Mouse (Mus musculus) gonadal fat pad, adult 2 months (tissue): ENCODE data around the gene Grin3b. TPM values are rescaled to one million over a fixed set of nuclear protein-coding genes. Genes with fewer than 3 reads are reported as not detected.

Experiments
- DNase-seq: peaks from one replicate; pipeline ENCODE4 v3.0.0-alpha.2; 2012; ENCODE audit warnings: low read depth
- polyA plus RNA-seq: library from polyadenylated mRNA; depleted of rRNA; stranded (reverse); fragments of >200 nt; gene quantifications from 2 replicates; pipeline ENCODE4 v1.2.3, GENCODE M21; 2012; rRNA removed

Gene Grin3b
- polyA plus RNA-seq, 1 experiment = 0.46 TPM

GRCm38 (mm10) chr10:80017361-80017760 lies 46.8 kb downstream of the Grin3b start:
- no peak for DNase-seq

GRCm38 (mm10) chr10:80017771-80018170 lies 47.3 kb downstream of the Grin3b start:
- no peak for DNase-seq

- DNase-seq = no peak
Measured at GRCm38 (mm10) chr10:80018739-80019297, 48.3 kb downstream of the Grin3b start.

- DNase-seq = no peak
Measured at GRCm38 (mm10) chr10:80019471-80020131, 49.1 kb downstream of the Grin3b start.

- DNase-seq = no peak
Measured at GRCm38 (mm10) chr10:80020191-80020590, 49.7 kb downstream of the Grin3b start.

GRCm38 (mm10) chr10:80020603-80021319 lies 50.2 kb downstream of the Grin3b start:
- no peak for DNase-seq

- no peak for DNase-seq
Measured at GRCm38 (mm10) chr10:80021320-80021641, 50.8 kb downstream of the Grin3b start.

- no peak for DNase-seq
Measured at GRCm38 (mm10) chr10:80022164-80022563, 51.6 kb downstream of the Grin3b start.

DNA sequence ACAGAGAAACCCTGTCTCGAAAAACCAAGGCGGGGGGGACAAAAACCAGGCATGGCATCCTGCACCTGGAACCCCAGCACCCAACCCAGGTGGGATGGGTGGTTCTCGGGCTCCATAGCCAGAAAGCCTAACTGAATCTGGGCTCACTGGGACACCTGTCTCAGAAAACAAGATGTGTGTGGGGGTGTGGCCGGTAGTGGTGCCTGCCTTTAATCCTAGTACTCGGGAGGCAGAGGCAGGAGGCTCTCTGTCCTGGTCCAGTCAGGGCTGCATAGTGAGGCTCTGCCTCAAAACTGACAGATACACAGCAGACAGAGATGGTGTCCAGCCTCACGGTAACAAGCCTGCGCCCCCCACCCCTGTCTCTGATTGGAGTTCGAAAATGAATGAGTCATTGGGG lies 52.3 kb downstream of the Grin3b start:
- no peak for DNase-seq

DNA sequence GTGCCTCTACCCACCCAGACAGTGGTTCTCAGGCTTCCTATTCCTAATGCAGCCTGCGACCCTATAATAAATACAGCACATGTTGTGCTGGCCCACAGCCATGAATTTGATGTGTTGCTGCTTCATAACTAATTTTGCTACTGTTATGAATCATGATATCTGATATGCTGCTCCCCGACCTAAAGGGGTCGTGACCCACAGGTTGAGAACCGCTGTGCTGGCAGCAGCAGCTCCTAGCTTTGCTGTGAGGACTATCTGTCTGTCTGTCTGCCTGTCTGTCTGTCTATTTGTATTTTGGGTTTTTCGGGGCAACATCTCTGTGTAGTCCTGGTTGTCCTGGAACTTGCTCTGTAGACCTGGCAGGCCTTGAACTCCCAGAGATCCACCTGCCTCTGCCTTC lies 53.2 kb downstream of the Grin3b start:
- DNase-seq = no peak

DNA sequence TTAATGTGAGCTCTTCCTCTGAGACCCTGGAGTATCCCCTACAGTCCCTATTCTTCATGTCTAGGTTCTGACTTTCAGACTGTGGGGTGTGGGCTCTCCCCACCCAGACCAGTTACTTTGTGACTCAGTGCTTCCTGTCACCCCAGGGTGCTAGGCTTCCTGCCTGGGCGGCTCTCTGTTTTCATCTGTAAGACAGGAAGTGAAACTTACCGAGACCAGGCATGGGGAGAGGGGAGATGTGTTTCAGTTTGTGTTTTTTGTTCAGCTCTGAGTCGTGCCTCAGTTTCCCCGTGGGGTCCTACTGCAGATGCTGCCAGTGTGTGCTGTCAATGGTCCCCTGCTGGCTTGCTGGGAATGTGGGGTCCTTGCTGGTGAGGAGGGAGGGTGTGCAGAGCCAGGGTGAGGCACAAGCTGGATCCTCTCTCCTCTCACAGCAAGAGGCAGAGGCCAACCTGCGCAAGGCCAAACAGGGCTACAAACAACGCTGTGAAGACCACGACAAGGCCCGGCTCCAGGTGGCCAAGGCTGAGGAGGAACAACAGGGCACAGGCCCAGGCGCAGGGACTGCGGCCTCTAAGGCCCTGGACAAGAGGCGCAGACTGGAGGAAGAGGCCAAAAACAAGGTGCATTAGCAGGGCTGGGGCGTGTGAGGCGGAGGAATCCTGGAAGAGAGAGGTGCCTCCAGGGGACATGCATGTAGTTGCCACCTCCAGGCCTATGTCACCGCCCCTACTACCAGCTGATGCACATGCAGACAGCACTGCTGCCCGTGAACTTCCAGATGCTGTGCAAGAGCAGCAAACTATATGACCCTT lies 53.9 kb downstream of the Grin3b start:
- DNase-seq = no peak

DNA sequence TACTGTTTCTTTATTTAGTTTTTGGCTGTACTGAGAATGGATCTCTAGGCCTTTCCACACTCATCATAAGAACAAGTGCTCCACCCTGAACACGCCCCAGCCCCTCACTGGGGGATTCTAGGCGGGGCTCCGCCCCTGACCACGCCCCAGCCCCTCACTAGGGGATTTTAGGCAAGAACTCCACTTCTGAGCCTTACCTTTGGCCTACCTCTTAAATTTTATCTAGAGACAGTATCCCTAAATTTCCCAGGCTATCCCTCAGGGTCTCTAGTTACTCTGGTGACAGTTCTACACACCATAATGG lies 54.5 kb downstream of the Grin3b start:
- DNase-seq = no peak

DNA sequence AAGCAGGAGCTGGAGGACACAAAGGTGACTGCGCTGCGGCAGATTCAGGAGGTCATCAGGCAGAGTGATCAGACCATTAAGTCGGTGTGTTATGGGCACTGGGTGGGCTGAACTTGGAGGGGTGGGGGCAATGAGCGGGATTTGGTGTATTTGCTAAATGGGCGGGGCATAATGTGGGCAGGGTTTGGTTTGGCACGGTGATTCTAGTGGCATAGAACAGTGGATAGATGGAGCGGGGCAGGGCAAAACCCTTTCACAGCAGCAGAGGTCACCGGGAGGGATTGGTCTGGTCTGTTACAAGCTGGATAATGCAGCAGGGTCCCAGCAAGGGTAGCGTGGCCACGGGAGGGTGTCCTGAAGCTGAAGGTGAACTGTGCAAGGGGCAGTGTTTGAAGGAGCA lies 54.9 kb downstream of the Grin3b start:
- no peak for DNase-seq

GRCm38 (mm10) chr10:80025889-80026288 lies 55.4 kb downstream of the Grin3b start:
- DNase-seq = no peak

Other genes starting within 250 kb of the Grin3b start
- 39.4 and 48.1 TPM in 2 replicates for gene Polrmt, start 224.1 kb upstream of the Grin3b start, polyA plus RNA-seq
- gene Fgf22, start 215.6 kb upstream of the Grin3b start, polyA plus RNA-seq = not detected in 2 replicates
- 80.0 and 102 TPM in 2 replicates for gene Rnf126, start 203.8 kb upstream of the Grin3b start, polyA plus RNA-seq
- 41.0 and 43.3 TPM in 2 replicates for gene Fstl3, start 193.4 kb upstream of the Grin3b start, polyA plus RNA-seq
- gene Prss57, start 179.8 kb upstream of the Grin3b start, polyA plus RNA-seq = 0.13 and 0.23 TPM in 2 replicates
- 49.8 and 51.9 TPM in 2 replicates for gene Palm, start 177.1 kb upstream of the Grin3b start, polyA plus RNA-seq
- gene Misp, start 149.7 kb upstream of the Grin3b start, polyA plus RNA-seq = 0.59 and 0.86 TPM in 2 replicates
- gene Ptbp1, start 116.3 kb upstream of the Grin3b start, polyA plus RNA-seq = 207 and 326 TPM in 2 replicates
- 6.6 and 7.0 TPM in 2 replicates for gene Prtn3, start 96.2 kb upstream of the Grin3b start, polyA plus RNA-seq
- gene Plppr3, start 96.1 kb upstream of the Grin3b start, polyA plus RNA-seq = 10.3 and 11.5 TPM in 2 replicates
- 0.56 and 0.74 TPM in 2 replicates for gene Elane, start 84.5 kb upstream of the Grin3b start, polyA plus RNA-seq
- gene Cfd, start 79.9 kb upstream of the Grin3b start, polyA plus RNA-seq = 6,877 and 11,546 TPM in 2 replicates
- 66.8 and 67.5 TPM in 2 replicates for gene Med16, start 61.8 kb upstream of the Grin3b start, polyA plus RNA-seq
- gene Gm26602, start 59.9 kb upstream of the Grin3b start, polyA plus RNA-seq = not detected in 2 replicates
- 7.9 and 8.3 TPM in 2 replicates for gene Kiss1r, start 53.7 kb upstream of the Grin3b start, polyA plus RNA-seq
- 106 and 120 TPM in 2 replicates for gene R3hdm4, start 49.5 kb upstream of the Grin3b start, polyA plus RNA-seq
- gene Arid3a, start 43.7 kb upstream of the Grin3b start, polyA plus RNA-seq = 3.2 and 3.7 TPM in 2 replicates
- 33.0 and 42.6 TPM in 2 replicates for gene Wdr18, start 10.6 kb upstream of the Grin3b start, polyA plus RNA-seq
- gene Tmem259, start 13.6 kb downstream of the Grin3b start, polyA plus RNA-seq = 201 and 219 TPM in 2 replicates
- 68.5 and 75.3 TPM in 2 replicates for gene Cnn2, start 17.9 kb downstream of the Grin3b start, polyA plus RNA-seq
- 5.5 and 8.5 TPM in 2 replicates for gene Abca7, start 25.8 kb downstream of the Grin3b start, polyA plus RNA-seq
- gene Arhgap45, start 45.9 kb downstream of the Grin3b start, polyA plus RNA-seq = 16.4 and 20.1 TPM in 2 replicates
- 152 and 167 TPM in 2 replicates for gene Polr2e, start 69.1 kb downstream of the Grin3b start, polyA plus RNA-seq
- gene Gpx4, start 76.5 kb downstream of the Grin3b start, polyA plus RNA-seq = 721 and 1,178 TPM in 2 replicates
- 32.3 and 38.6 TPM in 2 replicates for gene Sbno2, start 134.9 kb downstream of the Grin3b start, polyA plus RNA-seq
- 108 TPM in 2 replicates for gene Stk11, start 145.1 kb downstream of the Grin3b start, polyA plus RNA-seq
- gene Atp5d, start 167.9 kb downstream of the Grin3b start, polyA plus RNA-seq = 561 and 619 TPM in 2 replicates
- 32.6 and 47.3 TPM in 2 replicates for gene Cbarp, start 170.1 kb downstream of the Grin3b start, polyA plus RNA-seq
- 35.1 and 46.4 TPM in 2 replicates for gene Midn, start 177.6 kb downstream of the Grin3b start, polyA plus RNA-seq
- 159 and 198 TPM in 2 replicates for gene Cirbp, start 195.3 kb downstream of the Grin3b start, polyA plus RNA-seq
- 9.3 and 13.7 TPM in 2 replicates for gene 1600002K03Rik, start 202.2 kb downstream of the Grin3b start, polyA plus RNA-seq
- gene Efna2, start 208.8 kb downstream of the Grin3b start, polyA plus RNA-seq = 3.2 and 4.0 TPM in 2 replicates